Mouse (Mus musculus): Measurements from ENCODE around the gene Smpd2.

DNA sequence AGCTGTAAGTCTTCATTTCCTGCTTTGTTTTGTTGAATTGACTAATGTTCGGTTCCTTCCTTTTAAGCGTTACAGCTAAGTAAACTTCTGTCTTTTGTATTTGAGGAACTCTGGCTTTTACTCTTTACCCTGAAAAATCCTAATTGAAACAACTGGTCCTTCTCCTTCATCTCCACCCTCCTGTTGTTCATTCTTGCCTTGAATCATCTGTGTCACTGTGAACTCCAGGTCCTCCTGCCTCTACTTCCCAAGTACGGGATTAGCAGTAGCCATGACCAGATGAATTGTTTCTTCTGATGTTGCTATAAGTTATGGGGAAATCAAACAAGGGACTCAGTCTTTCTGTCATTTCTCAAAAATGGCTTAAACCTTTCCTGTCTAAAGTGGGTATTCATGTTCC lies 33.2 kb upstream of the Smpd2 start:
- TF ChIP-seq CTCF (IDR thresholded peaks at IDR 0.05; ENCODE audit: low read depth, low read length) (no peak), TAL1 (conservative IDR thresholded peaks at IDR 0.05; ENCODE audit: low read depth, low read length) (no peak), POLR2AphosphoS5 (IDR thresholded peaks at IDR 0.05; ENCODE audit: insufficient replicate concordance, low read depth, low read length) (no peak), GATA1 (IDR thresholded peaks at IDR 0.05; ENCODE audit: borderline replicate concordance, low read length) (no peak)
